Mouse (Mus musculus) midbrain, embryonic 12.5 days (tissue): ENCODE results near the gene Olfr1239. TPM values are rescaled to one million over a fixed set of nuclear protein-coding genes. Genes with fewer than 3 reads are reported as not detected.

Experiments used
- ATAC-seq: fragments of 200-750 bp; cut with Nextera tagmentation; 2 replicates; pipeline ENCODE4 v1.8.0; 2017; ENCODE audit warnings: low read depth, moderate TSS enrichment, moderate library complexity; ENCODE audit not compliant: low FRiP score
- H3K27ac ChIP-seq: fragments of 300-500 bp; sonication (generic); replicated peaks from 2 replicates; pipeline ENCODE4 v1.5.1; 2016; ENCODE audit warnings: mild to moderate bottlenecking
- H3K27me3 ChIP-seq: fragments of 300-500 bp; sonication (generic); 2 replicates; pipeline ENCODE4 v1.6.1; 2016; ENCODE audit warnings: mild to moderate bottlenecking
- H3K36me3 ChIP-seq: fragments of 300-500 bp; sonication (generic); 2 replicates; pipeline ENCODE4 v1.6.1; 2016
- H3K4me1 ChIP-seq: fragments of 300-500 bp; sonication (generic); 2 replicates; pipeline ENCODE4 v1.6.1; 2016
- H3K4me2 ChIP-seq: fragments of 300-500 bp; sonication (generic); replicated peaks from 2 replicates; pipeline ENCODE4 v1.6.1; 2016; ENCODE audit warnings: mild to moderate bottlenecking, moderate library complexity
- H3K4me3 ChIP-seq: fragments of 300-500 bp; sonication (generic); 2 replicates; pipeline ENCODE4 v1.5.1; 2016; ENCODE audit warnings: mild to moderate bottlenecking
- H3K9ac ChIP-seq: fragments of 300-500 bp; sonication (generic); replicated peaks from 2 replicates; pipeline ENCODE4 v1.6.1; 2016; ENCODE audit warnings: mild to moderate bottlenecking, moderate library complexity
- H3K9me3 ChIP-seq: fragments of 300-500 bp; sonication (generic); 2 replicates; pipeline ENCODE4 v1.6.1; 2016; ENCODE audit warnings: mild to moderate bottlenecking
- WGBS: fragments of 180-500 bp; shearing (Covaris S2); methylation state at CpG from one replicate; pipeline ENCODE4 v1.1.7; 2016; 5-methylcytosine and 5-hydroxymethylcytosine counted together
- polyA plus RNA-seq: library from polyadenylated mRNA; unstranded; fragments of >200 nt; fragmentation: Nextera tagmentation; extraction: Ambion mirVana; gene quantifications from 2 replicates; pipeline ENCODE4 v1.2.1, GENCODE M21; 2016

Gene Olfr1239
- polyA plus RNA-seq: not detected in 2 replicates

DNA sequence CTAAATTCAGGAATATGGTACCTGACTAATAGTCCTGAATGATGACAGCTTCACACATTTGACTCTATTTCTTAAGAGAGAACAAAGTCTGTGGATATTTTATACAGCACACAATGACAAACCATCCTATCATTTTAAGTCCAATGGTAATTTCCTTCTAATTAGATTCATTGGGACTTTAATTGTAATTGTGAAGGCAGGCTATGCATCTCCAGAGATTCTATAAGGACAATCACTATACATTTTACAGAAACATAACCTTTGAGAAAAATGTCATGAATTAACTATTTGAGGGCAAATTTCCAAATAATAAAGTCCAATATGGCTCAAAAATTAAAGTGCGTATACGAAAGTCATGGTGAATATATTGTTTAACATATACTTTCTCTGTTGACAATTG is at the start of gene Olfr1239:
Olfr1239 (minus strand) TSS at position 101 of the 400 bp plus-strand sequence.
- Histone ChIP-seq H3K36me3 (no peaks in the 10 kb centered on the region), H3K9ac (no peak within 1 kb of the TSS), H3K27ac (no peak within 1 kb of the TSS), H3K4me1 (no peaks in the 10 kb centered on the region), H3K4me2 (no peak within 1 kb of the TSS), H3K9me3 (no peaks in the 10 kb centered on the region), H3K4me3 (no peak within 1 kb of the TSS), H3K27me3 (no peaks in the 10 kb centered on the region)
- 96% methylated on average over 2 of the region's 2 CpGs for WGBS
- ATAC-seq: no peak

DNA sequence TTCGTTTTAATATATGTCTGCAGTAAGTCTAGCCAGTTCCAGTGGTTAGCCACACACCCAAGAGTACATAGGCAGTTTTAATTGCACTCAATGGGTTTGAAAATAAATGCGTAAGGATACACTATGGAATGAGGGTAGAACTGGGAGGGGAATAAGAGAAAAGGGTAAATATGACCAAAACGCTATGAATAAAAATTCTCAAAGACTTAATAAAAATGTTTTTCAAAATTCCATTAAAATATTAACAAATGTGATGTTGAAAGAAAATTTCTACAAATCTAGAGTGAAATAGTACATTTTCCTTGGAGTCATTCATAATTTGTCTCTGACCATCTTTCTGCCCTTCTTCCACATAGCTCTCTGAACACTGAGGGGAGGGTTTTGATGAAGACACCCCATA is 22.7 kb upstream of the Olfr1239 start, which contains the start of gene Olfr1240:
Olfr1240 (minus strand) TSS at position 101 of the 400 bp plus-strand sequence.
- Histone ChIP-seq H3K4me3 (no peak within 1 kb of the TSS), H3K9ac (no peak within 1 kb of the TSS), H3K36me3 (no peaks in the 10 kb centered on the region), H3K27me3 (no peaks in the 10 kb centered on the region), H3K4me2 (no peak within 1 kb of the TSS), H3K9me3 (no peaks in the 10 kb centered on the region), H3K4me1 (no peaks in the 10 kb centered on the region), H3K27ac (no peak within 1 kb of the TSS)
- ATAC-seq: no peak
- WGBS: 88% methylated on average over 3 of the region's 3 CpGs

DNA sequence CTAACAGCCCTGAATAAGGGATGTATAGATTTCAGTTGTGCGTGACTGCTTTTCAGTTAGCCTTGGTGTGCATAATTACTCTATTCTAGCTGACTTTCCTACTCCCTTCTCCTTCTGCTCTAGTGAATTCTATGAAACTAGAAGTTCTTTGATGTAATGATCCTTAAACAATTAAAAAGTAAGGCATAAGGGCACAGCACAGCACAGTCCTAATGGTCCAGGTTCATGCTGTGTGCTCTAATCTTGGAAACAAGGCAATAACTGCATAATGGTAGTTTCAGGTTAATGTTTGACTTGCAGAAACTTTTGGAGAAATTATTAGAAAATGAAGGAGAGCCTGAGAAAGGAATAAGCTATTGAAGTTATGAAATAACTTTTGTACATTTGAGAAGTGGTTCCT is 5.7 kb downstream of the Olfr1239 start:
- no peaks in the 10 kb centered on the region for H3K27me3 ChIP-seq
- 88% methylated on average over 1 of the region's 1 CpGs for WGBS
- no peak overlapping the region for H3K4me2 ChIP-seq
- H3K9ac ChIP-seq: no peak overlapping the region
- H3K36me3 ChIP-seq: no peaks in the 10 kb centered on the region
- no peak for ATAC-seq
- H3K27ac ChIP-seq: no peak overlapping the region
- H3K4me3 ChIP-seq: no peak overlapping the region
- no peaks in the 10 kb centered on the region for H3K9me3 ChIP-seq
- H3K4me1 ChIP-seq: no peaks in the 10 kb centered on the region

DNA sequence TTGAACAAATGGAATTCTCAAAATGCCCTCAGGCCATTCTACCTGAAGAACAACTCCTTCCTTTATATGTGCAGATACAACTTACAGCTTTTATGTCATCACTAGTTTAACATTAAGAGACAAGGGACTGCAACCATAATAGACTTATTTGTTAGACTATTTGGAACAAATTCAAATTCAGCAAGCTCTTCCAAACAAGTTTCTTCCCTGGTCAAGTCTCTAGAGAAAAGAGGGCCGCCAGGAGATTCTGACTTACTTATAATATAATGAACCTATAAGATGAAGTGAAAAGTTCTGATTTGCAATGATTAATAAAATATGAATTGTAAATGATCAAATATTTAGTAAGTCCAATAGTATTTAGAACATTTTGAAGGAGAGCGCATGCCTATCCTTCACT is 10.6 kb downstream of the Olfr1239 start, which contains the start of gene Olfr1238:
Olfr1238 (minus strand) TSS at position 101 of the 400 bp plus-strand sequence.
- Histone ChIP-seq H3K27ac (no peak within 1 kb of the TSS), H3K9me3 (no peaks in the 10 kb centered on the region), H3K4me3 (no peak within 1 kb of the TSS), H3K4me1 (no peaks in the 10 kb centered on the region), H3K4me2 (no peak within 1 kb of the TSS), H3K9ac (no peak within 1 kb of the TSS), H3K27me3 (no peaks in the 10 kb centered on the region), H3K36me3 (no peaks in the 10 kb centered on the region)
- 91% methylated on average over 2 of the region's 2 CpGs for WGBS
- ATAC-seq: no peak

DNA sequence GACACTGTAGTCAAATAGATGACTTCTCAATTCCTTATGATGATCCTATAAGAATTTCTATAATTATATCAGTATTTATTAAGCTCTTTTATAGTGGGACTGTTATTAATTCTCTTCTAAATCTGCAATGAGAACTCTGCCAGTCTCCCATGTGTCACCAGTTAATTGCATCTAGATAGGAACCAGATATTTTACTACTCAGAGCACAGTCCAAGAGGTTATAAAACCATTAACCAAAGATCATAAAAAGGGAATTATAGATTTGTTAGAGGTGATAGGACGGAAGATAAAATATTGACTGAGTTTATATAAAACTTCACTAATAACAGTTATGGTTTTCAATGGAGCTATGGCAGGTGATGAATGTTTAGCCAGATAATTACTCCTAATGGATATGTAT is 19.3 kb downstream of the Olfr1239 start:
- Histone ChIP-seq H3K27me3 (no peaks in the 10 kb centered on the region), H3K36me3 (no peaks in the 10 kb centered on the region), H3K9me3 (no peaks in the 10 kb centered on the region), H3K9ac (no peak overlapping the region), H3K4me2 (no peak overlapping the region), H3K4me3 (no peak overlapping the region), H3K4me1 (no peaks in the 10 kb centered on the region), H3K27ac (no peak overlapping the region)
- 90% methylated on average over 1 of the region's 1 CpGs for WGBS
- ATAC-seq: no peak

Other genes starting within 250 kb of the Olfr1239 start
- not detected in 2 replicates for gene Olfr1225, start 245.7 kb downstream of the Olfr1239 start, polyA plus RNA-seq
- gene Olfr1226, start 220.4 kb downstream of the Olfr1239 start, polyA plus RNA-seq: not detected in 2 replicates
- gene Olfr1228, start 166.3 kb downstream of the Olfr1239 start, polyA plus RNA-seq: not detected in 2 replicates
- gene Olfr1229, start 132.4 kb downstream of the Olfr1239 start, polyA plus RNA-seq: not detected in 2 replicates
- not detected in 2 replicates for gene Olfr1230, start 123.1 kb downstream of the Olfr1239 start, polyA plus RNA-seq
- gene Olfr1231, start 113.3 kb downstream of the Olfr1239 start, polyA plus RNA-seq: not detected in 2 replicates
- gene Olfr1232, start 90.7 kb downstream of the Olfr1239 start, polyA plus RNA-seq: not detected in 2 replicates
- not detected in 2 replicates for gene Olfr1233, start 78.0 kb downstream of the Olfr1239 start, polyA plus RNA-seq
- not detected in 2 replicates for gene Olfr1234, start 55.5 kb downstream of the Olfr1239 start, polyA plus RNA-seq
- not detected in 2 replicates for gene Olfr1238, start 10.7 kb downstream of the Olfr1239 start, polyA plus RNA-seq
- not detected in 2 replicates for gene Olfr1240, start 22.6 kb upstream of the Olfr1239 start, polyA plus RNA-seq
- not detected in 2 replicates for gene Olfr1241, start 66.7 kb upstream of the Olfr1239 start, polyA plus RNA-seq
- not detected in 2 replicates for gene Olfr1242, start 77.9 kb upstream of the Olfr1239 start, polyA plus RNA-seq
- gene Olfr1243, start 111.1 kb upstream of the Olfr1239 start, polyA plus RNA-seq: not detected in 2 replicates
- not detected in 2 replicates for gene Olfr1245, start 158.0 kb upstream of the Olfr1239 start, polyA plus RNA-seq
- not detected in 2 replicates for gene Olfr1246, start 172.8 kb upstream of the Olfr1239 start, polyA plus RNA-seq
- not detected in 2 replicates for gene Olfr1247, start 193.7 kb upstream of the Olfr1239 start, polyA plus RNA-seq
- gene Olfr1248, start 197.8 kb upstream of the Olfr1239 start, polyA plus RNA-seq: not detected in 2 replicates
- not detected in 2 replicates for gene Olfr1249, start 214.6 kb upstream of the Olfr1239 start, polyA plus RNA-seq
- gene Olfr1250, start 241.1 kb upstream of the Olfr1239 start, polyA plus RNA-seq: not detected in 2 replicates